Mouse (Mus musculus): Measurements from ENCODE around the gene Zdhhc24. TPM values are rescaled to one million over a fixed set of nuclear protein-coding genes. Genes with fewer than 3 reads are reported as not detected.

The Zdhhc24 gene
- polyA plus RNA-seq, 1 experiment from 2014 or later: 22.5 TPM

- H3K27me3 ChIP-seq (replicated peaks; ENCODE audit: control insufficient read depth, insufficient read depth, low read length): no peaks in the 10 kb centered on the region
- no peak overlapping the region for H3K4me3 ChIP-seq (ENCODE audit: low read length)
- H3K4me2 ChIP-seq (ENCODE audit: low read length): no peak overlapping the region
- no peak overlapping the region for H3K9ac ChIP-seq (ENCODE audit: low read depth, low read length)
- H3K36me3 ChIP-seq (ENCODE audit: control insufficient read depth, insufficient read depth, low read length): peaks cover 12% of the 10 kb centered on the region
- no peaks in the 10 kb centered on the region for H3K4me1 ChIP-seq (ENCODE audit: control insufficient read depth, insufficient read depth, low read depth, low read length)
- H3K27ac ChIP-seq (ENCODE audit: low read depth, low read length): no peak overlapping the region
- H3K9me3 ChIP-seq (ENCODE audit: control insufficient read depth, low read length): no peaks in the 10 kb centered on the region
- no peak for ATAC-seq
- WGBS: 56% methylated on average over 21 of the region's 21 CpGs
These were observed 18.5 kb downstream of the Zdhhc24 start for GRCm38 (mm10) chr19:4896780-4897520.

DNA sequence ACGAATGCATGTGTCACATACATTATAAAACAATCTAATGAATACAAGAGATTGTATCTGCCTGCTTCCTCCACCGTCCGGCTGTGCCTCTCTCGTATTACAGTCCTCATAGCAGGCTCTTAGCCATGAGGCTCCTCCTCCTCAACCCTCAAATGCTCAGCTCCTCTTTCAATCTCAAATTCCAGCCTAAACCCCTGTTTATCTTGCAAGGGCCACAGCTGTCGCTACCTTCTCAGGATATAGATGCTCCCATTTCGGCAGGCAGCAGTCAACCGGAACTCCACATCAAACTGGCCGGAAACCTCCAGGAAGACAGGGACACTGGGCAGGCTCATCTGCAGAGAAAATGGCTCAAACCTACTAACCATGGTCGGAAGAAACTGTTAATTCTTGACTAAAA, 20.5 kb downstream of the Zdhhc24 start:
- H3K27me3 ChIP-seq (replicated peaks; ENCODE audit: control insufficient read depth, insufficient read depth, low read length): no peaks in the 10 kb centered on the region
- no peak overlapping the region for H3K27ac ChIP-seq (ENCODE audit: low read depth, low read length)
- H3K9ac ChIP-seq (ENCODE audit: low read depth, low read length): no peak overlapping the region
- 89% methylated on average over 9 of the region's 9 CpGs for WGBS
- peaks cover 14% of the 10 kb centered on the region for H3K36me3 ChIP-seq (ENCODE audit: control insufficient read depth, insufficient read depth, low read length)
- H3K4me2 ChIP-seq (ENCODE audit: low read length): no peak overlapping the region
- no peaks in the 10 kb centered on the region for H3K9me3 ChIP-seq (ENCODE audit: control insufficient read depth, low read length)
- ATAC-seq: no peak
- H3K4me3 ChIP-seq (ENCODE audit: low read length): no peak overlapping the region
- no peaks in the 10 kb centered on the region for H3K4me1 ChIP-seq (ENCODE audit: control insufficient read depth, insufficient read depth, low read depth, low read length)

GRCm38 (mm10) chr19:4899888-4900287, 21.4 kb downstream of the Zdhhc24 start:
- Histone ChIP-seq H3K9me3 (ENCODE audit: control insufficient read depth, low read length) (no peaks in the 10 kb centered on the region), H3K27me3 (replicated peaks; ENCODE audit: control insufficient read depth, insufficient read depth, low read length) (no peaks in the 10 kb centered on the region), H3K4me3 (ENCODE audit: low read length) (no peak overlapping the region), H3K4me1 (ENCODE audit: control insufficient read depth, insufficient read depth, low read depth, low read length) (no peaks in the 10 kb centered on the region), H3K4me2 (ENCODE audit: low read length) (no peak overlapping the region), H3K27ac (ENCODE audit: low read depth, low read length) (no peak overlapping the region), H3K9ac (ENCODE audit: low read depth, low read length) (no peak overlapping the region), H3K36me3 (ENCODE audit: control insufficient read depth, insufficient read depth, low read length) (peaks cover 14% of the 10 kb centered on the region)
- ATAC-seq: no peak
- 93% methylated on average over 3 of the region's 3 CpGs for WGBS

DNA sequence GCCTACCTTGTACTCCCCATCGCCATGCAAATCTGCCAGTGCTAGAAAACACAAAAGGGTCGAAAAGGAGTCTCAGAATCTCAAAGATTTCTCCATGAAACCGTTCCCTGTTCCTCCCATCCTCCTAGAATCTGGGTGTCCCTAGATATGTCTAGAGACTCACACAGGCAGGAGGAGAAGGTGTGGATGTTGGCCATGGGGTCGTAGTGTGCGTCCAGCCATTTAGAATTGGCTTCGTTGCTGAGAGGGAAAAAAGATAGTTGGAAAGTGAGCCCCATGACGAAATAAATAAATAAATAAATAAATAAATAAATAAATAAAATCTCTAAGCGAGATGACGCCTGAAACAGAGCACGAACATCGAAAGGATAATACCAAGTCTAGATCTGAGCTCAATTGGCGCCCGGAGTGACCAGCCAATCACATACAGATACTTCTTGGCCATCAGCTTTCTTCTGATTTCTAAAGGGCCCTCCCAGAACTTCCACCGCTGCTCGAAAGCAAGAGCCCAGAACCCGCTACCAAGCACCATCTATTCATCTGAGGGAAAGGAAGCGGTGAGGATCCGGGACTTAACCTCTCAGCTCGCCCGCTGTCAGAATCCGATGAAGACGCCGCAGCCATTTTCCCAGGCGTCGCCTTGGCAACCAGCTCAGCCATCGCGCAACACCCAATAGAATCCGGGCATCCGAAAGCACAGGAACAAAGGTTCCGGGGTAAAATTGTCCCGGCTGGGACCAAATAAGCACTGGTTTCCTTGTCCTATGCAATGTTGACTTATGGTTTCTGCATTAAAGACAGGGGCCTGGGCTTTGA, 27.7 kb downstream of the Zdhhc24 start, which contains the start of gene Bbs1:
TSS of gene Bbs1 (minus strand) at position 650 of the 816 bp plus-strand sequence.
- Histone ChIP-seq H3K36me3 (ENCODE audit: control insufficient read depth, insufficient read depth, low read length) (peaks cover 33% of the 10 kb centered on the region), H3K4me3 (ENCODE audit: low read length) (peak within 1 kb of the TSS; percentile 63), H3K27ac (ENCODE audit: low read depth, low read length) (peak within 1 kb of the TSS; percentile 75), H3K4me2 (ENCODE audit: low read length) (peak within 1 kb of the TSS; percentile 87), H3K9ac (ENCODE audit: low read depth, low read length) (peak within 1 kb of the TSS; percentile 70), H3K27me3 (replicated peaks; ENCODE audit: control insufficient read depth, insufficient read depth, low read length) (no peaks in the 10 kb centered on the region), H3K9me3 (ENCODE audit: control insufficient read depth, low read length) (no peaks in the 10 kb centered on the region), H3K4me1 (ENCODE audit: control insufficient read depth, insufficient read depth, low read depth, low read length) (peaks cover 7% of the 10 kb centered on the region)
- WGBS: 7% methylated on average over 31 of the region's 31 CpGs
- peak; percentile 85 for ATAC-seq

DNA sequence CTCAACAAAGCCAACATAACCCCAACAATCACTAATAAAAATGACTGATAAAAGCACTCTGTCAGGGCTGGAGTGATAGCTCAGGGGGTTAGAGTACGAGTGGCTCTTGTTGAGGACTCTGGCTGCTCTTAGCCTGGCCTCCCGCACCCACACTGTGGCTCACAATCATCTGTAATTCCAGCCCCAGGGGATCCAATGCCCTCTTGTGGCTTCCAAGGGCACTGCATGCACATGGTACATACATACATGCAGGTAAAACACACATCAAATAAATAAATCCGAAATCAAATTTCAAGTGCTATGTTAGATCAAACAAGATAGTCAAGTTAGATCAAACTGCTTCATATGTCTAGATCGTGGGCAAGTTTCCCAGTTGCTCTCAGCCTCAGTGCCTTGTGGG, 29.6 kb downstream of the Zdhhc24 start:
- Histone ChIP-seq H3K27me3 (replicated peaks; ENCODE audit: control insufficient read depth, insufficient read depth, low read length) (no peaks in the 10 kb centered on the region), H3K9me3 (ENCODE audit: control insufficient read depth, low read length) (no peaks in the 10 kb centered on the region), H3K9ac (ENCODE audit: low read depth, low read length) (no peak overlapping the region), H3K4me2 (ENCODE audit: low read length) (no peak overlapping the region), H3K4me1 (ENCODE audit: control insufficient read depth, insufficient read depth, low read depth, low read length) (peaks cover 7% of the 10 kb centered on the region), H3K27ac (ENCODE audit: low read depth, low read length) (no peak overlapping the region), H3K4me3 (ENCODE audit: low read length) (no peak overlapping the region), H3K36me3 (ENCODE audit: control insufficient read depth, insufficient read depth, low read length) (peaks cover 39% of the 10 kb centered on the region)
- 77% methylated on average over 4 of the region's 4 CpGs for WGBS
- no peak for ATAC-seq

DNA sequence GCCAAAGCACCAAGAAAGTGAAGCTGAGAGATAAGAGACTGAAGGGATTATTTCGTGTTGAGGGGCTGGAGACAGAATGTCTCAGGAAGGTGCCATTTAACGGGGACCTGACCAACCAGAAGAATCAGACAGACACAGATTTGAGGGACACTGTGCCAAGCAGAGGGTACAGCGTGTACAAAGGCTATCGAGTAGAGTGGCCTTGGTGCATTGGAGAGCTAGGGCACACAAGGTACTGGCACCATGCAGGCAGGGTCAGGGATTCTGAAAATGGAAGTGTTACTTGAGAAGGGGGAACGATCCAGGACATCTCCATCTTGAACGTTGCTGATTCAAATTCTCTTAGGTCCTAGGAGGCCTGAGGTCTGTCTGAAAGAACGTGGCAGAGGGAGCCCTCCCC, 30.9 kb downstream of the Zdhhc24 start:
- WGBS: 93% methylated on average over 7 of the region's 7 CpGs
- no peak overlapping the region for H3K4me2 ChIP-seq (ENCODE audit: low read length)
- ATAC-seq: no peak
- H3K27ac ChIP-seq (ENCODE audit: low read depth, low read length): no peak overlapping the region
- H3K27me3 ChIP-seq (replicated peaks; ENCODE audit: control insufficient read depth, insufficient read depth, low read length): no peaks in the 10 kb centered on the region
- H3K36me3 ChIP-seq (ENCODE audit: control insufficient read depth, insufficient read depth, low read length): peaks cover 43% of the 10 kb centered on the region
- H3K4me1 ChIP-seq (ENCODE audit: control insufficient read depth, insufficient read depth, low read depth, low read length): peaks cover 7% of the 10 kb centered on the region
- H3K9ac ChIP-seq (ENCODE audit: low read depth, low read length): no peak overlapping the region
- H3K9me3 ChIP-seq (ENCODE audit: control insufficient read depth, low read length): no peaks in the 10 kb centered on the region
- H3K4me3 ChIP-seq (ENCODE audit: low read length): no peak overlapping the region

DNA sequence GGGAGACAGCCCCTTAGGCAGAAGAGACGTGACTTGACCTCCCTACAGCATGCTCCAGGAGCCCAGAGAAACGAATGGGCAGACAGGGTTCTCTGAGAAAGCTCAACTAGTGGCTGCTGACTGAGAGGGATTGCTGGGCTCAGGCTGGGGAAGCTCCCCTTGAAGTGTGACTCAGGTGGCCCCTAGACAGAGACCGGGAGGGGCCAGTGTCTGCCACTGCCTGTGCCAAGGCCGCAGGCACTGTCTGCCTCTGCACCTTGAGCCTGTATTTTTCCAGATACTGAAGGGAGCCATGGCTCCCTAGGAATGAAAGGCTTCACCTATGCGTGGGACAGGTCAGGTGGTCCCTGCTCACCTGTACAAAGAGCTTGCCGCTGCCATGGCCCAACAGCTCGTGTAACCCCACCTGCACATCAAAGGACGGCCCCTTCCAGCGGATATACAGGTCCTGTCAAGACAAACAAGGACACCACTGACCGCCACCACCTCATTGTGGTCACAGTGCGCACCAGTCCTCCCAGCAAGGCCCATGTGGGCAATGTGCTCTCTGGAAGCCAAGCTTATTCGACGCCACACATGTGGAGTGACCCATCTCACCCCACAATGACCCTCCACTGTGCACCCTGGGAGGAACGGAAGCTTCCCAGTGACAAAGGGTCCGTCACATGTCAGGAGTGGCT, 37.6 kb downstream of the Zdhhc24 start:
- H3K27me3 ChIP-seq (replicated peaks; ENCODE audit: control insufficient read depth, insufficient read depth, low read length): no peaks in the 10 kb centered on the region
- H3K36me3 ChIP-seq (ENCODE audit: control insufficient read depth, insufficient read depth, low read length): peaks cover 66% of the 10 kb centered on the region
- no peak for ATAC-seq
- H3K27ac ChIP-seq (ENCODE audit: low read depth, low read length): no peak overlapping the region
- no peak overlapping the region for H3K4me2 ChIP-seq (ENCODE audit: low read length)
- 89% methylated on average over 15 of the region's 15 CpGs for WGBS
- H3K9me3 ChIP-seq (ENCODE audit: control insufficient read depth, low read length): no peaks in the 10 kb centered on the region
- H3K4me3 ChIP-seq (ENCODE audit: low read length): no peak overlapping the region
- no peak overlapping the region for H3K9ac ChIP-seq (ENCODE audit: low read depth, low read length)
- H3K4me1 ChIP-seq (ENCODE audit: control insufficient read depth, insufficient read depth, low read depth, low read length): no peaks in the 10 kb centered on the region

DNA sequence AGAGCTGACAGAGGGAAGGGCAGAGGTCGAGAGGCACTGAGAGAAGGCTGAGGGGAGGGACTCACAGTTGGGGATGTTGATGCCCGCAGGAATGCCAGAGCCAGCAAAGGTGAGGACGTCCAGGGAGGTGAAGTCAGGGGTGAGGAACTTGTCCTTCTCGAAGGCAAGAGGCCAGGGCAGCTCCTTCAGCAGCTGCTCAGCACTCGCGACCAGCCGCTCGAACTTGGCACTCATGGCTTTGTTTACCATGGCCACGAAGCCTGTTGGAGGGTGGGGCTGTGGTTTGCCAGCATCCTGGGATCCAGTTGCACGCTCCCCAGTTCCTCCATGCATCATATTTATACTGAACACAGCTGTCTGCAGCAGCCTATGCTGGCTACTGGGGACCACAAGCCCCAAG, 38.4 kb downstream of the Zdhhc24 start:
- Histone ChIP-seq H3K9ac (ENCODE audit: low read depth, low read length) (no peak overlapping the region), H3K4me1 (ENCODE audit: control insufficient read depth, insufficient read depth, low read depth, low read length) (no peaks in the 10 kb centered on the region), H3K9me3 (ENCODE audit: control insufficient read depth, low read length) (no peaks in the 10 kb centered on the region), H3K27me3 (replicated peaks; ENCODE audit: control insufficient read depth, insufficient read depth, low read length) (no peaks in the 10 kb centered on the region), H3K36me3 (ENCODE audit: control insufficient read depth, insufficient read depth, low read length) (peaks cover 67% of the 10 kb centered on the region), H3K4me3 (ENCODE audit: low read length) (no peak overlapping the region), H3K4me2 (ENCODE audit: low read length) (no peak overlapping the region), H3K27ac (ENCODE audit: low read depth, low read length) (no peak overlapping the region)
- ATAC-seq: no peak
- 87% methylated on average over 9 of the region's 10 CpGs for WGBS

DNA sequence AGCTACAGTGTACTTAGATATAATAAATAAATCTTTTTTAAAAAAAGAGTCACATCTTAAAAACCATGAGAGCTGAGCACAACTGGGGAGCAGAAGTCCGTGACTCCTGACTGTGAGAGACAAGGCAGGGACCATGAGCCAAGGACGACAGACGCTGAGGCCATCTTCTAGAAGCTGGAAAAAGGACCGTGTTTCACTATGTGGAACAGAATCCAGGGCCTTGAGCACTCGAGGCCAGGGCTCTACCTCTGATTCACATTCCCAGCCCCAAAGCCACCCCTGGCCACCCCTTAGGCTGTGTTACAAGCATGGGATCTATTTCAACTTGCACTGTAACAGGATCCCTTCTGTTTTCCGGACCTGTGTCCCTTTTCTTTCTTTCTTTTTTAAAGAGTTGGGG, 41.2 kb downstream of the Zdhhc24 start:
- H3K27me3 ChIP-seq (replicated peaks; ENCODE audit: control insufficient read depth, insufficient read depth, low read length): no peaks in the 10 kb centered on the region
- H3K4me3 ChIP-seq (ENCODE audit: low read length): no peak overlapping the region
- 89% methylated on average over 6 of the region's 6 CpGs for WGBS
- peaks cover 69% of the 10 kb centered on the region for H3K36me3 ChIP-seq (ENCODE audit: control insufficient read depth, insufficient read depth, low read length)
- H3K4me2 ChIP-seq (ENCODE audit: low read length): no peak overlapping the region
- ATAC-seq: no peak
- H3K27ac ChIP-seq (ENCODE audit: low read depth, low read length): no peak overlapping the region
- no peaks in the 10 kb centered on the region for H3K9me3 ChIP-seq (ENCODE audit: control insufficient read depth, low read length)
- no peak overlapping the region for H3K9ac ChIP-seq (ENCODE audit: low read depth, low read length)
- H3K4me1 ChIP-seq (ENCODE audit: control insufficient read depth, insufficient read depth, low read depth, low read length): no peaks in the 10 kb centered on the region

Measured in hindbrain, embryonic 16.5 days (tissue).